Mouse (Mus musculus) spleen, adult 2 months (tissue): ENCODE data around the gene Frem2.

Experiments
- CTCF ChIP-seq: fragments of 200-500 bp; IDR thresholded peaks from 2 replicates; pipeline ENCODE4 v1.5.1; 2011; ENCODE audit warnings: mild to moderate bottlenecking, inconsistent platforms; ENCODE audit not compliant: insufficient read depth, insufficient read length, insufficient replicate concordance; ENCODE audit errors: extremely low read depth
- POLR2A ChIP-seq: fragments of 200-500 bp; IDR thresholded peaks from 2 replicates; pipeline ENCODE4 v1.6.1; 2011; ENCODE audit warnings: low read depth, low read length, inconsistent platforms

GRCm38 (mm10) chr3:53474179-53474578 is 183.0 kb downstream of the Frem2 start:
- TF ChIP-seq CTCF (no peak), POLR2A (no peak)
